Mouse (Mus musculus): ENCODE measurements around the gene BC037034. TPM values are rescaled to one million over a fixed set of nuclear protein-coding genes. Genes with fewer than 3 reads are reported as not detected.

BC037034 gene
- polyA plus RNA-seq, 1 experiment from 2014 or later: 3.1 TPM

DNA sequence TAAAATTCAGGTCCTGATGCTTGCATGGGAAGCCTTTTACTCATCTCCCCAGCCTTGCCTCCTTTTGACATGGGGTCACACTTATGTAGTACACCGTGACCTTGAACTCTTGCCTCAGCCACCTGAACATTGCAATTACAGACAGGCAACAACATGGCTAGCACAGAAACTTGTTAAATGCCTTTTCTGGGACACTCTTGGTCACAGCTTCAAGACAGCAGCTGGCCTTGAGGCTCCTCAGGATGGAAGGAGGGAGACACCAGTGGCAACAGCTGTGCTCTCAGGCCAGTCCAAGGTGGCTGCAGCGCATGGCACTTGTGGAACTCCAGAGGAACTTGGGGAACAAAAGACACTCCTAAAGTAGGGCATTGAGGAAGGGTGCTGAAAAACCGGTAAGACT lies 3.3 kb upstream of the BC037034 start:
- Histone ChIP-seq H3K4me2 (ENCODE audit: low read depth, low read length) (no peak overlapping the region), H3K4me3 (ENCODE audit: low read depth, low read length) (no peak overlapping the region), H3K27ac (ENCODE audit: low read length) (no peak overlapping the region), H3K27me3 (ENCODE audit: control insufficient read depth, insufficient read depth, low read depth, low read length) (peaks cover 14% of the 10 kb centered on the region), H3K9me3 (replicated peaks; ENCODE audit: control insufficient read depth, low read length) (no peaks in the 10 kb centered on the region), H3K9ac (ENCODE audit: low read depth, low read length) (no peak overlapping the region), H3K36me3 (ENCODE audit: control insufficient read depth, insufficient read depth) (no peaks in the 10 kb centered on the region), H3K4me1 (ENCODE audit: control insufficient read depth, low read depth, low read length) (peaks cover 12% of the 10 kb centered on the region)
- ATAC-seq (ENCODE audit: low read depth): no peak
- 72% methylated on average over 3 of the region's 3 CpGs for WGBS (ENCODE audit: insufficient replicate concordance)

- Histone ChIP-seq H3K27me3 (ENCODE audit: control insufficient read depth, insufficient read depth, low read depth, low read length) (peaks cover 2% of the 10 kb centered on the region; the same call in 1 of the 2 replicates), H3K9me3 (replicated peaks; ENCODE audit: control insufficient read depth, low read length) (no peaks in the 10 kb centered on the region), H3K9ac (ENCODE audit: low read depth, low read length) (no peak overlapping the region), H3K4me2 (ENCODE audit: low read depth, low read length) (no peak overlapping the region), H3K36me3 (ENCODE audit: control insufficient read depth, insufficient read depth) (peaks cover 3% of the 10 kb centered on the region), H3K4me3 (ENCODE audit: low read depth, low read length) (no peak overlapping the region), H3K4me1 (ENCODE audit: control insufficient read depth, low read depth, low read length) (peaks cover 25% of the 10 kb centered on the region), H3K27ac (ENCODE audit: low read length) (no peak overlapping the region)
- 78% methylated on average over 4 of the region's 4 CpGs for WGBS (ENCODE audit: insufficient replicate concordance)
- no peak for ATAC-seq (ENCODE audit: low read depth)
Observed at GRCm38 (mm10) chr5:138265712-138266111, 1.9 kb upstream of the BC037034 start.

DNA sequence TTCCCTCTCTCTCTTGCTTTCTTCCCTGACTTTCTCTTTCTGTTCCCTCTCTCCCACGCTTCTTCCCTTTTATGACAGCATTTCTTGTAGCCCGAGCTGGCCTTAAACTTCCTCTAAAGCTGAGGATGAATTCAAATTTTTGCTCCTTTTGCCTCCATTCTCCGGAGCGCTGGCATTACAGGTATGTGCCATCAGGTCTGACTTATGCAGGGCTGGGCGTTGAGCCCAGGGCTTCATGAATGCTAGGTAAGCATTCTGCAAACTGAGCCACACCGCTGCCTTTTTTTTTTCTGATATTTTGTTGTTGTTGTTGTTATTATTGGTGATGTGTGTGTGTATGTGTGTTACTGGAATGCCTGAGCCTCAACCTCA lies 360 bp upstream of the BC037034 start:
- peak overlapping the region; percentile 90 for H3K9ac ChIP-seq (ENCODE audit: low read depth, low read length)
- peaks cover 5% of the 10 kb centered on the region for H3K36me3 ChIP-seq (ENCODE audit: control insufficient read depth, insufficient read depth)
- H3K27me3 ChIP-seq (ENCODE audit: control insufficient read depth, insufficient read depth, low read depth, low read length): no peaks in the 10 kb centered on the region
- H3K4me3 ChIP-seq (ENCODE audit: low read depth, low read length): peak overlapping the region; percentile 90
- peak overlapping the region; percentile 94 for H3K4me2 ChIP-seq (ENCODE audit: low read depth, low read length)
- no peaks in the 10 kb centered on the region for H3K9me3 ChIP-seq (replicated peaks; ENCODE audit: control insufficient read depth, low read length)
- ATAC-seq (ENCODE audit: low read depth): no peak
- peaks cover 37% of the 10 kb centered on the region for H3K4me1 ChIP-seq (ENCODE audit: control insufficient read depth, low read depth, low read length)
- H3K27ac ChIP-seq (ENCODE audit: low read length): peak overlapping the region; percentile 76
- WGBS (ENCODE audit: insufficient replicate concordance): 10% methylated on average over 6 of the region's 6 CpGs

GRCm38 (mm10) chr5:138262582-138263240 lies 1.1 kb downstream of the BC037034 start:
- Histone ChIP-seq H3K4me3 (ENCODE audit: low read depth, low read length) (peak overlapping the region; percentile 90), H3K36me3 (ENCODE audit: control insufficient read depth, insufficient read depth) (peaks cover 5% of the 10 kb centered on the region), H3K9me3 (replicated peaks; ENCODE audit: control insufficient read depth, low read length) (no peaks in the 10 kb centered on the region), H3K4me1 (ENCODE audit: control insufficient read depth, low read depth, low read length) (peaks cover 40% of the 10 kb centered on the region), H3K9ac (ENCODE audit: low read depth, low read length) (peak overlapping the region; percentile 90), H3K4me2 (ENCODE audit: low read depth, low read length) (peak overlapping the region; percentile 94), H3K27me3 (ENCODE audit: control insufficient read depth, insufficient read depth, low read depth, low read length) (no peaks in the 10 kb centered on the region), H3K27ac (ENCODE audit: low read length) (peak overlapping the region; percentile 74; the same call in 1 of the 2 replicates)
- ATAC-seq (ENCODE audit: low read depth): no peak
- 25% methylated on average over 18 of the region's 18 CpGs for WGBS (ENCODE audit: insufficient replicate concordance)

DNA sequence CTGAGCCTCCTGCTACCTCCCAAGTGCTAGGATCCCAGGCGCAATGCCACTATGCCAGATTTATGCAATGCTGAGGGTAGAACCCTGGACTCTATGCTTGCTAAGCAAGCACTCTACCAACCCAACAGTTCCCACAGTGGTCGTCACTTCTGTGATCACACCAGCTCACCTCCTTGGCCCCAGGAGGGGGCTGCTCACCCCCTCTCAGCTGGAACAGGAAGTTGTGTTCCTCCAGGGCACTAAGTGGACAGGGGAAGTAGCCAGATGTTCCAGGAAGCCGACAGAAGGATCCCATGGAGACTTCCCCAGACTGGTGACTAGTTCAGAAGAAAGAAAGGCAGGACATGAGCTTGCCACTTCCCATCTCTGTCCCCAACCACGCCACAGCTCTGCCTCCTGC lies 1.8 kb downstream of the BC037034 start:
- peaks cover 43% of the 10 kb centered on the region for H3K4me1 ChIP-seq (ENCODE audit: control insufficient read depth, low read depth, low read length)
- peak overlapping the region; percentile 90 for H3K9ac ChIP-seq (ENCODE audit: low read depth, low read length)
- peak overlapping the region; percentile 94 for H3K4me2 ChIP-seq (ENCODE audit: low read depth, low read length)
- H3K4me3 ChIP-seq (ENCODE audit: low read depth, low read length): peak overlapping the region; percentile 90
- ATAC-seq (ENCODE audit: low read depth): no peak
- no peaks in the 10 kb centered on the region for H3K27me3 ChIP-seq (ENCODE audit: control insufficient read depth, insufficient read depth, low read depth, low read length)
- peaks cover 5% of the 10 kb centered on the region for H3K36me3 ChIP-seq (ENCODE audit: control insufficient read depth, insufficient read depth)
- H3K9me3 ChIP-seq (replicated peaks; ENCODE audit: control insufficient read depth, low read length): no peaks in the 10 kb centered on the region
- 27% methylated on average over 4 of the region's 4 CpGs for WGBS (ENCODE audit: insufficient replicate concordance)
- peak overlapping the region; percentile 74; the same call in 1 of the 2 replicates for H3K27ac ChIP-seq (ENCODE audit: low read length)

GRCm38 (mm10) chr5:138260834-138261233 lies 3.0 kb downstream of the BC037034 start:
- Histone ChIP-seq H3K4me1 (ENCODE audit: control insufficient read depth, low read depth, low read length) (peaks cover 54% of the 10 kb centered on the region), H3K9ac (ENCODE audit: low read depth, low read length) (peak overlapping the region; percentile 38), H3K27me3 (ENCODE audit: control insufficient read depth, insufficient read depth, low read depth, low read length) (no peaks in the 10 kb centered on the region), H3K4me3 (ENCODE audit: low read depth, low read length) (peak overlapping the region; percentile 21), H3K4me2 (ENCODE audit: low read depth, low read length) (peak overlapping the region; percentile 94), H3K27ac (ENCODE audit: low read length) (peak overlapping the region; percentile 71), H3K36me3 (ENCODE audit: control insufficient read depth, insufficient read depth) (peaks cover 5% of the 10 kb centered on the region), H3K9me3 (replicated peaks; ENCODE audit: control insufficient read depth, low read length) (no peaks in the 10 kb centered on the region)
- WGBS (ENCODE audit: insufficient replicate concordance): 24% methylated on average over 11 of the region's 11 CpGs
- ATAC-seq (ENCODE audit: low read depth): peak; percentile 42

DNA sequence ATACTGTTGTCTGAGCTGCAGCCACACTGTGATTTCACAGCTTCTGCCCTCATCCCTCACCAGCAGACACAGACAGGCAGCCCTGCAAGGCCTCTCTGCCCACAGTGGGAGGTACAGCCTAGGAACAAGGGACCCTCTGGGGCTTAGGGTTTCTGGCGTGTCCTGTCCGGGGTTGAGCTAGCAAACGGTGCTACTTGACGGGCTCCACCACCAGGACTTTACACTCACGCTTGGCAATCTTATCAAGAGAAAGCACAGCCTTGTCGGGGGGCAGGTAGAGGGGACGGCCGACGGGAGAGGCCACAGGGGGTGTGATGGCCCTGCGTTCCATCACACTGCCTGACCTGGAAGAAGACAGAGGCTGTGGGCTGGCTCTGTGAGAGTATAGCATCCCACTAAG lies 3.8 kb downstream of the BC037034 start:
- Histone ChIP-seq H3K27me3 (ENCODE audit: control insufficient read depth, insufficient read depth, low read depth, low read length) (no peaks in the 10 kb centered on the region), H3K27ac (ENCODE audit: low read length) (peak overlapping the region; percentile 5; the same call in 1 of the 2 replicates), H3K9ac (ENCODE audit: low read depth, low read length) (peak overlapping the region; percentile 38), H3K36me3 (ENCODE audit: control insufficient read depth, insufficient read depth) (peaks cover 5% of the 10 kb centered on the region), H3K9me3 (replicated peaks; ENCODE audit: control insufficient read depth, low read length) (no peaks in the 10 kb centered on the region), H3K4me3 (ENCODE audit: low read depth, low read length) (peak overlapping the region; percentile 21), H3K4me2 (ENCODE audit: low read depth, low read length) (peak overlapping the region; percentile 94), H3K4me1 (ENCODE audit: control insufficient read depth, low read depth, low read length) (peaks cover 55% of the 10 kb centered on the region)
- no peak for ATAC-seq (ENCODE audit: low read depth)
- 25% methylated on average over 10 of the region's 10 CpGs for WGBS (ENCODE audit: insufficient replicate concordance)

GRCm38 (mm10) chr5:138258993-138259392 lies 4.8 kb downstream of the BC037034 start:
- Histone ChIP-seq H3K27ac (ENCODE audit: low read length) (no peak overlapping the region), H3K4me1 (ENCODE audit: control insufficient read depth, low read depth, low read length) (peaks cover 58% of the 10 kb centered on the region), H3K36me3 (ENCODE audit: control insufficient read depth, insufficient read depth) (peaks cover 5% of the 10 kb centered on the region), H3K4me2 (ENCODE audit: low read depth, low read length) (no peak overlapping the region), H3K27me3 (ENCODE audit: control insufficient read depth, insufficient read depth, low read depth, low read length) (no peaks in the 10 kb centered on the region), H3K4me3 (ENCODE audit: low read depth, low read length) (no peak overlapping the region), H3K9ac (ENCODE audit: low read depth, low read length) (no peak overlapping the region), H3K9me3 (replicated peaks; ENCODE audit: control insufficient read depth, low read length) (no peaks in the 10 kb centered on the region)
- WGBS (ENCODE audit: insufficient replicate concordance): 58% methylated on average over 7 of the region's 7 CpGs
- no peak for ATAC-seq (ENCODE audit: low read depth)

- peaks cover 58% of the 10 kb centered on the region for H3K4me1 ChIP-seq (ENCODE audit: control insufficient read depth, low read depth, low read length)
- ATAC-seq (ENCODE audit: low read depth): no peak
- H3K4me3 ChIP-seq (ENCODE audit: low read depth, low read length): no peak overlapping the region
- no peak overlapping the region for H3K27ac ChIP-seq (ENCODE audit: low read length)
- peaks cover 5% of the 10 kb centered on the region for H3K36me3 ChIP-seq (ENCODE audit: control insufficient read depth, insufficient read depth)
- no peaks in the 10 kb centered on the region for H3K27me3 ChIP-seq (ENCODE audit: control insufficient read depth, insufficient read depth, low read depth, low read length)
- no peak overlapping the region for H3K4me2 ChIP-seq (ENCODE audit: low read depth, low read length)
- no peak overlapping the region for H3K9ac ChIP-seq (ENCODE audit: low read depth, low read length)
- 71% methylated on average over 6 of the region's 6 CpGs for WGBS (ENCODE audit: insufficient replicate concordance)
- H3K9me3 ChIP-seq (replicated peaks; ENCODE audit: control insufficient read depth, low read length): no peaks in the 10 kb centered on the region
Observed at GRCm38 (mm10) chr5:138258542-138258941, 5.3 kb downstream of the BC037034 start.
